Mouse (Mus musculus): ENCODE data around the gene Pttg1. TPM values are rescaled to one million over a fixed set of nuclear protein-coding genes. Genes with fewer than 3 reads are reported as not detected.

Gene Pttg1
- polyA plus RNA-seq (2017; shearing (Covaris generic)): 218 TPM

GRCm38 (mm10) chr11:43425824-43426413, at the start of gene Pttg1:
Pttg1 (minus strand) TSS chr11:43426251.

GRCm38 (mm10) chr11:43474225-43474774, 48.2 kb upstream of the Pttg1 start, which contains the start of gene C1qtnf2:
C1qtnf2 (plus strand) TSS chr11:43474276.

GRCm38 (mm10) chr11:43433254-43434023, 7.4 kb upstream of the Pttg1 start, which contains the start of gene Slu7:
Slu7 (plus strand) TSS chr11:43433744.

Other genes with a start within 250 kb of the Pttg1 start
- 110 TPM for gene Slu7, start 7.5 kb upstream of the Pttg1 start, polyA plus RNA-seq (2017; shearing (Covaris generic))
- not detected for gene C1qtnf2, start 48.0 kb upstream of the Pttg1 start, polyA plus RNA-seq (2017; shearing (Covaris generic))
- gene Ccnjl, start 102.5 kb upstream of the Pttg1 start, polyA plus RNA-seq (2017; shearing (Covaris generic)): 0.18 TPM
- 0.38 TPM for gene 4933415A04Rik, start 160.8 kb upstream of the Pttg1 start, polyA plus RNA-seq (2017; shearing (Covaris generic))
- gene Fabp6, start 175.3 kb upstream of the Pttg1 start, polyA plus RNA-seq (2017; shearing (Covaris generic)): not detected

Measured in effector memory CD4-positive, alpha-beta T cell, adult 7 months (primary cell).